Mouse (Mus musculus) intestine, embryonic 16.5 days (tissue): ENCODE results near the gene Csnk1e. TPM values are rescaled to one million over a fixed set of nuclear protein-coding genes. Genes with fewer than 3 reads are reported as not detected.
"Not testable (repeated sequence)": the region's sequence is repeated elsewhere in the genome, so short reads cannot be mapped to it uniquely, and the experiment has no call there.

Source experiments
- ATAC-seq: fragments of 200-750 bp; cut with Nextera tagmentation; 2 replicates; pipeline ENCODE4 v1.8.0; 2017; ENCODE audit warnings: moderate TSS enrichment, moderate library complexity
- H3K27ac ChIP-seq: fragments of 300-500 bp; sonication (generic); 2 replicates; pipeline ENCODE4 v1.5.1; 2014; ENCODE audit warnings: mild to moderate bottlenecking, low read length
- H3K27me3 ChIP-seq: fragments of 300-500 bp; sonication (generic); replicated peaks from 2 replicates; pipeline ENCODE4 v1.6.1; 2014; ENCODE audit warnings: low read length, control low read depth, mixed read lengths; ENCODE audit not compliant: control insufficient read depth, insufficient read depth
- H3K36me3 ChIP-seq: fragments of 300-500 bp; sonication (generic); 2 replicates; pipeline ENCODE4 v1.6.1; 2014; ENCODE audit warnings: low read length, control low read depth; ENCODE audit not compliant: control insufficient read depth, insufficient read depth
- H3K4me1 ChIP-seq: fragments of 300-500 bp; sonication (generic); 2 replicates; pipeline ENCODE4 v1.6.1; 2014; ENCODE audit warnings: low read length, control low read depth, mixed read lengths; ENCODE audit not compliant: control insufficient read depth, insufficient read depth
- H3K4me2 ChIP-seq: fragments of 300-500 bp; sonication (generic); 2 replicates; pipeline ENCODE4 v1.6.1; 2014; ENCODE audit warnings: low read depth, low read length, control low read depth
- H3K4me3 ChIP-seq: fragments of 300-500 bp; sonication (generic); 2 replicates; pipeline ENCODE4 v1.5.1; 2014; ENCODE audit warnings: mild to moderate bottlenecking, low read length
- H3K9ac ChIP-seq: fragments of 300-500 bp; sonication (generic); 2 replicates; pipeline ENCODE4 v1.6.1; 2014; ENCODE audit warnings: low read depth, low read length
- H3K9me3 ChIP-seq: fragments of 300-500 bp; sonication (generic); 2 replicates; pipeline ENCODE4 v1.6.1; 2016; ENCODE audit warnings: low read length, control low read depth; ENCODE audit not compliant: control insufficient read depth
- WGBS: fragments of 180-500 bp; shearing (Covaris S2); extraction: QIAGEN DNeasy Blood & Tissue Kit; methylation state at CpG from one replicate; pipeline ENCODE4 v1.1.7; 2014; 5-methylcytosine and 5-hydroxymethylcytosine counted together
- polyA plus RNA-seq: library from polyadenylated mRNA; unstranded; fragments of >200 nt; fragmentation: Nextera tagmentation; extraction: Ambion mirVana; gene quantifications from 2 replicates; pipeline ENCODE4 v1.2.1, GENCODE M21; 2015

Gene Csnk1e
- polyA plus RNA-seq, 1 experiment from 2014 or later = 30.8 TPM

GRCm38 (mm10) chr15:79473638-79474355 lies 18.4 kb upstream of the Csnk1e start:
- ATAC-seq = no peak
- Histone ChIP-seq H3K4me1 (no peaks in the 10 kb centered on the region), H3K4me2 (no peak overlapping the region), H3K27ac (no peak overlapping the region), H3K27me3 (no peaks in the 10 kb centered on the region), H3K9ac (no peak overlapping the region), H3K36me3 (no peaks in the 10 kb centered on the region), H3K4me3 (no peak overlapping the region), H3K9me3 (no peaks in the 10 kb centered on the region; the same call in 1 of the 2 replicates)
- 57% methylated on average over 12 of the region's 12 CpGs for WGBS

DNA sequence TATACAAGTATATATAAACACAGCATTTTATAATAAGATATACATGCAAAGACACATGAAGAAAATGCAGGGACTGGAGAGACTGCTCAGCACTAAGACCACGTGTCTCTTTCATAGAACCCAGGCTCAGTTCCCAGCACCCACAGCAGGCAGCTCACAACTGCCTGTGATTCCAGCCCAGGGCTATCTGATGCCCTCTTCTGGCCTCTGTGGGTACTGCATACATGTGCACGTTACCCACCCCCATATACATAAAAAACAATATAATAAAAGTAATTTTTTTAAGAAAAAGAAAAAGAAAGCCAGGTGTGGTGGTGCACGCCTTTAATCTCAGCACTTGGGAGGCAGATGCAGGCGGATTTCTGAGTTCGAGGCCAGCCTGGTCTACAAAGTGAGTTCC lies 17.7 kb upstream of the Csnk1e start:
- Histone ChIP-seq H3K27me3 (no peaks in the 10 kb centered on the region), H3K4me3 (no peak overlapping the region), H3K4me1 (no peaks in the 10 kb centered on the region), H3K9ac (no peak overlapping the region), H3K27ac (no peak overlapping the region), H3K4me2 (no peak overlapping the region), H3K36me3 (no peaks in the 10 kb centered on the region), H3K9me3 (no peaks in the 10 kb centered on the region; the same call in 1 of the 2 replicates)
- WGBS = 87% methylated on average over 5 of the region's 5 CpGs
- ATAC-seq = no peak

DNA sequence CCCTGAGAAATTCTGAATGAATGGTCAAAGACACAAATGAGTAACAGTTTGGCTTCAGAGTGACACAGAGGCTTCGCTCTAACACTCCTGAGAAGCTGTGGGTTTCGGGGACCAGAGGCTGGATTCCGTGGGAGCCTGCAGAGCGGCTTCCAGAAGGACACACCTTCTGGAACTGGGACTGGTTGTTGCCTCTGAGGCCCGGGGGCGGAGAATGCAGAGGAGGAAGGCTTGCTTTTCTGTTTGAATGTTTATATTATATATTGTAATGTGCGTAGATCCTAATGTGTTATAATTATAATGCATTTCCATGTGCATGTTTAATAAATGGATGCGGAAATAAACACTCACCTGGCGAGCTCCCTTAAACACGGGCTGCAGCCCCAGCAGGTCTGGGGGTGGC lies 15.7 kb upstream of the Csnk1e start:
- H3K36me3 ChIP-seq = no peaks in the 10 kb centered on the region
- no peak for ATAC-seq
- H3K27me3 ChIP-seq = no peaks in the 10 kb centered on the region
- H3K9ac ChIP-seq = no peak overlapping the region
- H3K4me2 ChIP-seq = peak overlapping the region; percentile 24; the same call in 1 of the 2 replicates
- no peaks in the 10 kb centered on the region; the same call in 1 of the 2 replicates for H3K9me3 ChIP-seq
- H3K4me3 ChIP-seq = no peak overlapping the region
- 44% methylated on average over 10 of the region's 10 CpGs for WGBS
- H3K4me1 ChIP-seq = no peaks in the 10 kb centered on the region
- H3K27ac ChIP-seq = no peak overlapping the region

DNA sequence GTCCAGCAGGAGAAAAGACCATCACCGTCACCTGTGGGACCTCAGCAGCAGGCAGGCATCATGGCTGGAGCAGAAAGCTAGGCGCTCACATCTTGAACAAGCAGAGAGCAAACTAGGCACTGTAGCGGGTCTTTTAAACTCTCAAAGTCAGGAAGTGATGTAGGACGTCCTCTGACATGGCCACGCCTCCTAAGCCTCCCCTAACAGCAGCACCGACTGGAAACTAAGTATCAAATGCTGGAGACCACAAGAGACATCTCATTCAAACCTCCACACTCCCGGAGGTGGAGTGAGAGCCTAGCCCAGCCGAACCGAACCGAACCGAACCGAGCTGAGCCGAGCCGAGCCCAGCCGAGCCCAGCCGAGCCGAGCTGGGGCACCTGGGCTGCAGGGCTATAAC lies 15.2 kb upstream of the Csnk1e start:
- 28% methylated on average over 17 of the region's 17 CpGs for WGBS
- H3K4me3 ChIP-seq = peak overlapping the region; percentile 23; the same call in 1 of the 2 replicates
- no peak overlapping the region for H3K27ac ChIP-seq
- ATAC-seq = no peak
- no peaks in the 10 kb centered on the region for H3K27me3 ChIP-seq
- H3K4me2 ChIP-seq = peak overlapping the region; percentile 24; the same call in 1 of the 2 replicates
- no peaks in the 10 kb centered on the region; the same call in 1 of the 2 replicates for H3K9me3 ChIP-seq
- no peaks in the 10 kb centered on the region for H3K4me1 ChIP-seq
- no peak overlapping the region for H3K9ac ChIP-seq
- no peaks in the 10 kb centered on the region for H3K36me3 ChIP-seq

GRCm38 (mm10) chr15:79469577-79469976 lies 14.2 kb upstream of the Csnk1e start:
- H3K4me1 ChIP-seq = no peaks in the 10 kb centered on the region
- no peak overlapping the region for H3K4me2 ChIP-seq
- H3K27me3 ChIP-seq = no peaks in the 10 kb centered on the region
- 66% methylated on average over 5 of the region's 5 CpGs for WGBS
- no peak overlapping the region for H3K4me3 ChIP-seq
- H3K9ac ChIP-seq = no peak overlapping the region
- ATAC-seq = no peak
- no peaks in the 10 kb centered on the region; the same call in 1 of the 2 replicates for H3K9me3 ChIP-seq
- H3K27ac ChIP-seq = no peak overlapping the region
- no peaks in the 10 kb centered on the region for H3K36me3 ChIP-seq

- Histone ChIP-seq H3K4me2 (no peak overlapping the region), H3K4me3 (no peak overlapping the region), H3K27me3 (no peaks in the 10 kb centered on the region), H3K36me3 (no peaks in the 10 kb centered on the region), H3K9ac (no peak overlapping the region), H3K27ac (no peak overlapping the region), H3K9me3 (no peaks in the 10 kb centered on the region), H3K4me1 (no peaks in the 10 kb centered on the region)
- WGBS = 7% methylated on average over 18 of the region's 18 CpGs
- peak; percentile 80 for ATAC-seq
These were observed 11.4 kb upstream of the Csnk1e start for GRCm38 (mm10) chr15:79466601-79467286.

DNA sequence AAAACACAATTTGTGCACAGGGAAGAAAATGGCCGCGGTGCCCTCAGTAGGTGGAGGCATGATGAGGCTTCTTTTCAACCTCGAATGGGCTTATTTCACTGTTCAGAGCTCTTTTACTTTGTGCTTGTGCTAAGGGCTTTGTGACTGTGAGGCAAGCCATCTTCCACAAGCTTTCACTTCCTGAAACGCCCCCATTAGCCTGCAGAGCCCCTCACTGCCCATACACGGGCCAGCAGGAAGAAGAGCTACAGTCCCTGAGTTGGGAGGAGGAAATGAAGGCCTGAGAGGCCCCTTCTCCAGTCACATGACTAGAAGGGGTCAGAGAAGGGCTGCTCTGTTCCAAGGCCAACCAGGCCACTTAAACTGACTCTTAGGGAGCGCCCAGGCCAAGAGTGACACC lies 1.2 kb upstream of the Csnk1e start:
- 0 out of 2 replicates have a peak overlapping the region, but pooled peaks have one; percentile 13 for H3K27ac ChIP-seq
- peaks cover 9% of the 10 kb centered on the region; the same call in 1 of the 2 replicates for H3K4me1 ChIP-seq
- no peak overlapping the region for H3K4me3 ChIP-seq
- 67% methylated on average over 6 of the region's 6 CpGs for WGBS
- ATAC-seq = 0 out of 2 replicates have a peak, but pooled peaks have one; percentile 16
- no peak overlapping the region for H3K9ac ChIP-seq
- H3K36me3 ChIP-seq = no peaks in the 10 kb centered on the region
- no peak overlapping the region for H3K4me2 ChIP-seq
- no peaks in the 10 kb centered on the region for H3K9me3 ChIP-seq
- no peaks in the 10 kb centered on the region for H3K27me3 ChIP-seq

- not testable (repeated sequence) for H3K27ac ChIP-seq, H3K36me3 ChIP-seq, H3K4me1 ChIP-seq, H3K4me3 ChIP-seq, H3K9ac ChIP-seq, ATAC-seq, H3K9me3 ChIP-seq, H3K4me2 ChIP-seq, H3K27me3 ChIP-seq
- WGBS = 54% methylated on average over 6 of the region's 6 CpGs
These were observed 738 bp upstream of the Csnk1e start for GRCm38 (mm10) chr15:79456104-79456503.

DNA sequence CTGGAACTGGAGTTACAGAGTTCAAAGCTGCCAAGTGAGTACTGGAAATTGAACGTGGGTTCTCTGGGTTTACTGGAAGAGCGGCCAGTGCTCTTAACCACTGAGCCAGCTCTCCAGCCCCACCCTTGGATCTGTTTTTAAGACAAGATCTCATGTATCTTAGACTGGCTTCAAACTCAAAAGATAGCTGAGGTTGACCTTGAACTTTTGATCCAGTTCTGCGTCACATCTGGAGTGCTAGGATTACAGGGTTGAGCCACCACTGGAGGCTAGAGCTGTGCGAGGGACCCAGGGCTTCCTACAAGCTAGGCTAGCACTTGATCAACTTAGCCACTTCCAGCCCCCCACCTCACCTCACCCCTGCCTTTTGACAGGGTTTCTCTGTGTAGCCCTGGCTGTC lies 1.5 kb downstream of the Csnk1e start:
- Histone ChIP-seq H3K9me3 (no peaks in the 10 kb centered on the region), H3K4me1 (peaks cover 9% of the 10 kb centered on the region; the same call in 1 of the 2 replicates), H3K27ac (no peak overlapping the region), H3K4me2 (no peak overlapping the region), H3K27me3 (no peaks in the 10 kb centered on the region), H3K36me3 (no peaks in the 10 kb centered on the region), H3K4me3 (no peak overlapping the region), H3K9ac (no peak overlapping the region)
- ATAC-seq = no peak
- WGBS = 78% methylated on average over 4 of the region's 4 CpGs
